Mouse (Mus musculus): ENCODE measurements around the gene Pimreg.
A peak's percentile ranks its signal among the peaks of the same experiment; 100 is the strongest.

Gene Pimreg

DNA sequence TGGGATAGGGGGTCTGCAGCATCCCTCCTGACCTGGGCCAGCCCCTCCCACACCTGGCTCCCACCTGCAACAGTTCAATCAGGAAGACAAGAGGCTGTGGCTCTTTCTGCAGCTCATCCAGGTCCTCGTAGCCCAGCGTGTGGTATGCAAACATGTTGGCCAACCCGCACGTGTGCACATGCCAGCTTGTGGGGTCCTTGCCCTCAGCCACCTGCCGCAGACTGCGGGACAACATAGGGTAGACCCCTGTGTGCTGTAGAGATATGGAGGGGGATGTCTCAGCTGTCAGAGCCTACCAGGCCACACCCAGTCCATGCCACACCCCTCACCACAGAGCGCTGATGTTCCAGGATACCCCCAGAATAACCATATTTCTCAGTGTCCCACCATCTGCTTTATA is 10.5 kb upstream of the Pimreg start:
- no peak for DNase-seq (ENCODE audit: low spot score)

GRCm38 (mm10) chr11:72032091-72032490 is 9.7 kb upstream of the Pimreg start:
- no peak for DNase-seq (ENCODE audit: low spot score)

DNA sequence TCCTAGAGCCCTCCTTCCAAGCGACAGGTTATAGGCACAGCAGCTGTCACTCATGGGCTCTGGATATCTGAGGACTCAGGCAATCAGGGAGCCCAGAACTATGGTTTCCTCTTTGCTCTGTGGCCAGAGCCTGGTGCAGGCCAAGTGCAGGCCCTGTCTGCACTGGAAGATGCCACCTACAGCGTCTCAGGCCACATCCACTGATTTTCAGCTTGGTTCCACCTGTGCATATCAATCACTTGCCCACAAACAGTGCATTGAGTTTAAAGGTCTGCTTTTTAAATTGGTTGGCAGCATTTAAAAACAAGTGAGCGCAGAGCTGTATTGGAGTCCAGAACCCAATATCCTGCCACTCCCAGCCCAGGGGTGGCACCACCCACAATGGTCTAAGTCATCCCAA is 9.2 kb upstream of the Pimreg start:
- DNase-seq (ENCODE audit: low spot score), result no peak

GRCm38 (mm10) chr11:72037409-72037808 is 4.4 kb upstream of the Pimreg start, which contains the start of gene Aipl1:
Aipl1 (minus strand) TSS chr11:72037509.
- DNase-seq (ENCODE audit: low spot score), result no peak

DNA sequence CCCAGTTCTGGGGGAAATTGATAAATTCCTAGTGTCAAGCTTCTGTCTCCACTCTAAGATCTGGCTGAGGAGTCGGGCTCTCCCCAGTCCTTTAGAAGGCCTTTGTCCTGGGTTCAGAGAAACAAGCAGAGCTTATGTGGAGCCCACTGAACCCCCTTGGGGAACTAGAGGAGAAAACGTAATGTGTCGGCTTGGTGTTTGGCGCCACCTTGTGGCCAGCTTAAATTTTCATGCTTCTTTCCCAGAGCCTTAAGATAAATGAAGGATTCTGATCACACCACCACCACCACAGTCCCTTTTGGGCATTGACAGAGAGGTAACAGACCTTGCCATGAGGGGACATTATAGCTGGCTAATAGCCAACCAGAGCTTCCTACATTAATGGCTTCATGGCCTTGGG is 3.8 kb upstream of the Pimreg start:
- DNase-seq (ENCODE audit: low spot score), result peak; percentile 52

- no peak for DNase-seq (ENCODE audit: low spot score)
Measured at GRCm38 (mm10) chr11:72039599-72040386, 2.0 kb upstream of the Pimreg start.

- no peak for DNase-seq (ENCODE audit: low spot score)
Measured at GRCm38 (mm10) chr11:72041290-72041767, 503 bp upstream of the Pimreg start.

GRCm38 (mm10) chr11:72042631-72043030 is 799 bp downstream of the Pimreg start:
- no peak for DNase-seq (ENCODE audit: low spot score)

DNA sequence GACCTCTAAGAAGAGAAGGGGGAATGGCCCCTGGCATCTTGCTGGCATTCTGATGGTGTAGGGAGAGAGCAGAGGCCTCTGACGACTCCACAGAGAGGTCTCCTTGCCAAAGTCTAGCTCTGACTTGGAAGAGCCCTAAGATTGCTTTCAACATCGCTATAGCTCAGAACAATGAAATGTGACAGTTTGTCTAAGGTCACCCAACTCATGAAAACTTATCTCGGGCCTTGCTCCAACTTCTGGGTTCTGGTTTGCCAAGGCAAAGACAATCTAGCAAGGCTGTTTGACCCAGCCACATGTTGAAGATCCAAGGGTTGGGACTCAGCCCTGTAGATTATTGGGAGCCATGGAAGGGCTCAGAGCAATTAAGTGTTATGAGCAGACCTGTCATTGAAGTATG is 2.4 kb downstream of the Pimreg start:
- DNase-seq (ENCODE audit: low spot score), result no peak

DNA sequence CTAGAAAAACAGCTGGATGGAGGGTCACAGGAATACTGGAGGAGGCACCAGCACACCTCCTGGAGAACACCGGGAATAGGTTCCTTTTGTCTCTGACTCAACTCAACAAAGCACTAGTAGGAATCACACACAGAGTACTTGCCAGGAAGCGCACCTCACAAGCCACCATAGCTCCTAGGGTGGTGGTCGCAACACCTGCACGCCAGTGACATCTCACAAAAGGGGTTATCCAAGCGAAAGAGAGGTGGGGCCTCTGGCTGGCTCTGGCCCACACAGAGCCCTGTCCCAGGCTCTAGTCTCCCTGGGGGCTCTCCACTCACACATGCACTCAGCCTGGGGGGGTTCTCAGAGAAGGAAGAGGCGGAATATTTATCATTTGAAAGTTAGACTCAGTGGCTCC is 6.9 kb downstream of the Pimreg start:
- no peak for DNase-seq (ENCODE audit: low spot score)

- no peak for DNase-seq (ENCODE audit: low spot score)
Measured at GRCm38 (mm10) chr11:72049171-72049759, 7.4 kb downstream of the Pimreg start.

DNA sequence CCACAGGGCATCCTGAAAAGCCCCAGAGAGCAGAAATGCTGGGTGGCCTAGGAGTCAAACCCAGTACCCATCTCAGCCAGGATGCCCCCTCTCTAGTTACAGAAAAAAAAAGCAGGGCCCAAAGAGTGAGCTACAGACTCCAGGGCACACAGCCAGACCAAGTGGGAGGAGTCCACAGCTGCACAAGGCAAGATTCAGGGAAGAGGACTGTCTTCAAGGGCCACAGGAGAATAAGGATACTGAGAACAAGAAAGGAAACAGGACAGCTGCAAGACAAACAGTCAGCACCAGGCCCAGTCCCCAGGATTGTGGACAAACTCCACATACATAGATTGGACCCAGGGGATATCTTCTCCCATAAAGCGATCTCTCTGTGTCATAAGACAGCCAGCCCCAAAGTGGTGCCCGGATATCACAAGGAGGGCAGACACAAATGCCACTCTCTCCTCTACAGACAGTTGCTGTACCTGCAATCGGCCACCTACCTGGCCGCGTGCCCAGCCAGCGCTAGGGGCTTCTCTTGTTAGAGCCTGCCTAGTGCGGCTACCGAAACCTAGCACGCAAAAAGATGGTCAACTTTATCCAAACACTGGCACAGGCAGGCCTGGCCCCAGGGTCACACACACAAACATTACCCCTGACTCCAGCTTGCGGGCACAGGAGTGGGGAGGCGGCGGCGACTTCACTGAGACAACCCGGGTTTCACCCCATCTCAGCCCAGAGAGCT is 8.5 kb downstream of the Pimreg start:
- DNase-seq (ENCODE audit: low spot score), result no peak

DNA sequence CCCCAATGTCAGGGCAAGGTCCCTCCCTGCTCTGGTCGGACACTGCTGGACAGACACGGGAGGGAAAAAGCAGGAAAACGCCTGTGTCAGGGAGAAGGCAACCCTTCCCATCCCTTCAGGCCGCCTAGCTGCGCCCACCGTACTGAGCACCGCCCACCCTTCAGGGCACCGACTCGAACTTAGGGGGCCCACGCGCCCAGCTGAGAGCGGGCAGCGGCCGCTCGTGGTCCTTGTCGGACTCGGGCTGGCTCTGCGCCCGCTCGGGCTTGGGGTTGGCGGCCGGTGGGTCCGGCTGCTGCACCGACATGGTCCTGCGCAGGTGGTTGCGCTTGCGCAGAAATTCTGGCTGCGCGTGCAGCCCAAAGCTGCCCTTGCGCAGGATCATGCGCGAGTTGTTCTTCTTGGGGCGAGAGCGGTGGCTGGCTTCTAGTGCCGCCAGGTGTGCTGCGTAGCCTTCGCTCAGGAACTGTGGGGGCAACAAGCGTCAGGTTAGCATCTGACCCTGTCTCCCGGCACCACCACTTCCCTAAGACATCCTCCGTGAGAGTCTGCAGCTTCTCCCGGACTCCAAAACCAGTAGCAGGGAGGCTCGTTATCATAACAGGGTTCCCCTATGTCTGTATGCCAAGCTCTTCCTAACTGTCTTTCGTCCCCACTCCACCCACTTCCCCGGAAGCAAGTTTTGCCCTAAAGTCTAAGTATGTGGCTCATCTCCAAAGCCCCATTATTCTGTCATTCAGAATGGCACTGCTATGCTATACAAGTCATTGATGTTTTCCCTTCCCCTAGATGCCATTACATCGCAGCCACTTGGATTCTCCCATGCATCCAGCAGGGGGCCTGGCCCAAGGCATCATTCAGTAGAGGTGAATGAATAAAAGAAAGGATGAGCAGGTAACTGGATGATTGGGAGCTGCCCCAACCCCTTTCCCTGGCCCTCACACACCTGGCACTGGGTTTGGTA is 9.3 kb downstream of the Pimreg start:
- DNase-seq (ENCODE audit: low spot score), result no peak

DNA sequence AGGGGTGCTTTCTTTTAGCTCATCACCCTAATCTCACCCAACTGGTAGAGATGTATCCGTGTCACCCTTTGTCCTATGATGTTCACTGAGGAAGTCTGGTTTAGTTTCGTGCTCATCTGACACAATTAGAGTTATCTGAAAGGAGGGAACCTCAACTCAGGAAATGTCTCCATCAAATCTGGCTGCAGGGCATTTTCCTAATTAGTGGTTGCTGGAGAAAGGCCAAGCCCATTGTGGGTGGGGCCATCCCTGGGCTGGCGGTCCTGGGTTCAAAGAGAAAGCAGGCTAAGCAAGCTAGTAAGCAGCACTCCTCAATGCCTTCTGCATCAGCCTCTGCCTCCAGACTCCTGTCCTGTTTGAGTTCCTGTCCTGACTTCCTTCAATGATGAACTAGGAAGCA is 10.4 kb downstream of the Pimreg start:
- DNase-seq (ENCODE audit: low spot score), result no peak

- DNase-seq (ENCODE audit: low spot score), result peak; percentile 80
Measured at GRCm38 (mm10) chr11:72052636-72053035, 10.8 kb downstream of the Pimreg start.

GRCm38 (mm10) chr11:72055176-72055575 is 13.3 kb downstream of the Pimreg start:
- DNase-seq (ENCODE audit: low spot score), result no peak

GRCm38 (mm10) chr11:72057166-72057565 is 15.3 kb downstream of the Pimreg start:
- no peak for DNase-seq (ENCODE audit: low spot score)

DNA sequence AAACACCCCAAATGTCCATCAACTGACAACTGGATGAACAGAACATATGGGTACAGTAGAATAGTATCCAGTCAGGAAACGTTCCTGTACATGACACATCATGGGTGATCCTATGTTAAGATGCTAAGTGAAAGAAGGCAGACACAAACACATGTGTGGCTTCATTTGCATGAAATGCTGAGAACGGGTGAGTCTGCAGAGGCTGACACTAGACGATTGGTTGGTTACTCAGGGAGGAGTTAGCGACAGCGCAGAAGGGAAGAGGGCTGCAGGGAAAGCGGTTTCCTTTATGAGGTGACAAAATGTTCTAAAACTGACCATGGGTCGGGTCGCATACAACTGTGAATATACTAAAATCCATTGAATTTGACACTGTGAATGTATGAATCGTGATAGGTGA is 18.6 kb downstream of the Pimreg start:
- DNase-seq (ENCODE audit: low spot score), result no peak

GRCm38 (mm10) chr11:72061093-72061620 is 19.3 kb downstream of the Pimreg start:
- no peak for DNase-seq (ENCODE audit: low spot score)

GRCm38 (mm10) chr11:72064414-72064813 is 22.6 kb downstream of the Pimreg start:
- DNase-seq (ENCODE audit: low spot score), result no peak

DNA sequence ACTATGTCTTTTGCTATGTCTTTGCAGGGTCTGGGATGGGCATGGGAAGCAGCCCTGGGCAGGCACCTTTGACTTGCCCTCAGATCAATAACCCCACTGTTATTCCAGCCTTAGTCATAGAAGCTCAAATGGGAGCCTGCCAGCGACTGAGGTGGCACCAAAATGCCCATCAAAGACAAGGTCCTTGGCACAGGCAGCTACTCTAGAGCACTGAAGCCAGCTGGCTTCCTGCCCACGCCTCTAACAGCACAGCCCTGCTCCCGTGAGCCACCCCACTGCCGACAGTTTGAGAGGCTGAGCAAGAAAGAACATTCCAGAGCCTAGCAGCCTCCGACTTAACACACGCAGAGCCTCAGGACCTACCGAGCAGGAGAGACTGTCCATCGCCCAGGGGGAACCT is 23.3 kb downstream of the Pimreg start:
- peak; percentile 38 for DNase-seq (ENCODE audit: low spot score)

- peak; percentile 66 for DNase-seq (ENCODE audit: low spot score)
Measured at GRCm38 (mm10) chr11:72066330-72066729, 24.5 kb downstream of the Pimreg start.

Data from lung, postnatal 25 days (tissue).